Mouse (Mus musculus): ENCODE measurements around the gene Ak2. TPM values are rescaled to one million over a fixed set of nuclear protein-coding genes. Genes with fewer than 3 reads are reported as not detected.

Ak2 gene
- total RNA-seq, 2 experiments from 2014 or later, result 27.8 to 31.3 TPM

DNA sequence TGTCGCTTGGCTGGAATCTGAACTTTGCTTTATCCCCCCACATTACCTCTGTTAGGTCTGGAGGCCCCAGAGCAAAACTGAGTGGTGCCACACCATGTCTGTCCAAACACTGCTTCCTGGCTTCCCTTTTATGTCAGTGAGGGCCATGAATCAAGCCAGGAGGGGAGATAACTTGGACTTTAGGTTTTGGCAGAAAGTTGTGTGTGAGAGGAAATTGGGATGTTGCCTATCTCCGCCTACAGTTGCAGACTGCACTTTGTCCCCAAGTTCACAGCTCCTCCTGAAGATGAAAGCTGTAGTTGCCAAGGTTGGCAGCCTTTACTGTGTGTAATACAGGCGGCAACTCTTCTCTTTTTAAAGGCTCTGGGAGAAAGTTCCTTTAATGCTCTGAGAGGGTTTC, 9.0 kb downstream of the Ak2 start:
- TF ChIP-seq CTCF (IDR thresholded peaks at IDR 0.05), result no peak
- DNase-seq, result no peak
- H3K4me3 ChIP-seq, result no peak overlapping the region
- no peak overlapping the region for H3K27ac ChIP-seq
- intact Hi-C loops (cut with DNase I), result no loop called here

DNA sequence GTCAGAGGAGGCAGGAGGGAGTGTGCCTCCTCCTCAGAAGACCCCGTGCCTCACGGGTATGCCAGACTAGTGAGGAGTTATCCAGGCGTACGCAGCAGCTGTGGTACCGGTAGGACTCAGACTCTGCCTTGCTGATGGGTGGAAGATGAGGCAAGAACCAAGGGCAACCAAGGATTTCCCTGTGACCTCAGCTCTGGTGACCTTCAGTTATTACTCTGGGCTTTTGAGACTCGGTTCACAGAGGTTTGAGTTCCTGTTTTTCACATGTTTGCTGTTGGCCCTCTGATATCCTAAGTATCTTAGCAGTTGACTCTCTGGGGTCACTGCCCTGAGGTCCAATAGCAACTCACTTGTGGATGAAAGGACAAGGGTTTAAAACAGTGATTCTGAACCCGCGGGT, 12.0 kb downstream of the Ak2 start:
- H3K27ac ChIP-seq, result no peak overlapping the region
- intact Hi-C loops (cut with DNase I), result no loop called here
- DNase-seq, result no peak
- TF ChIP-seq CTCF (IDR thresholded peaks at IDR 0.05), result no peak
- H3K4me3 ChIP-seq, result no peak overlapping the region

GRCm38 (mm10) chr4:129008006-129008519, 16.3 kb downstream of the Ak2 start:
- TF ChIP-seq CTCF (IDR thresholded peaks at IDR 0.05), result no peak
- intact Hi-C loops (cut with DNase I), result no loop called here
- no peak overlapping the region for H3K27ac ChIP-seq

GRCm38 (mm10) chr4:129008672-129009071, 16.9 kb downstream of the Ak2 start:
- 0 out of 2 replicates have a peak overlapping the region, but pooled peaks have one; percentile 70 for H3K27ac ChIP-seq
- no peak for TF ChIP-seq CTCF (IDR thresholded peaks at IDR 0.05)
- intact Hi-C loops (cut with DNase I), result no loop called here
- no peak for DNase-seq
- H3K4me3 ChIP-seq, result no peak overlapping the region

More at GRCm38 (mm10) chr4:129008006-129008519, 16.3 kb downstream of the Ak2 start:
- H3K4me3 ChIP-seq, result no peak overlapping the region
- no peak for DNase-seq

DNA sequence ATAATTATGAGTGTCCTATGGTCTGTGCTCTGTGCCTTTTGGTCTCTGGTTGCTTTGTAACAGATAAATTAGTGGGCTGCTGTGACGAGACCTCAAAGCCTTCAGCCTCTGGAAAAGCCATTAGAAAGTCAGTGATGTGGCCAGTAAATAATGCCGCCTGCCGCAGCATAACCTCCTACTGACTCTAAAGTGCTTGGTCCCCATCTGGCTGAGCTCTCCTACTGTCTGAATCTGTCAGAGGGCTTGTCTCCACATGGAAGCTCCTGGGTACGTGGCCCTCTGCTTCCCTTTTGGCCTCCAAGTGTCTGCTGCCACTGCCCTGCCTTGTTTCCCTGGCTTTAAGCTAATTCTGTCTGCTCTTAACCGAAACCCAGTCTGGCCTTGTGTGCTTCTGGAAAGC, 17.8 kb downstream of the Ak2 start:
- intact Hi-C loops (cut with DNase I), result no loop called here
- Histone ChIP-seq H3K27ac (peak overlapping the region; percentile 70), H3K4me3 (no peak overlapping the region)
- TF ChIP-seq CTCF (IDR thresholded peaks at IDR 0.05), result no peak
- no peak for DNase-seq

- H3K27ac ChIP-seq, result peak overlapping the region; percentile 48
- TF ChIP-seq CTCF (IDR thresholded peaks at IDR 0.05), result no peak
- intact Hi-C loops (cut with DNase I), result no loop called here
Measured at GRCm38 (mm10) chr4:129011604-129012121, 19.9 kb downstream of the Ak2 start.

GRCm38 (mm10) chr4:129013151-129013864, 21.6 kb downstream of the Ak2 start:
- no peak for DNase-seq
- intact Hi-C loops (cut with DNase I), result no loop called here
- no peak overlapping the region for H3K4me3 ChIP-seq
- H3K27ac ChIP-seq, result no peak overlapping the region
- no peak for TF ChIP-seq CTCF (IDR thresholded peaks at IDR 0.05)

More at GRCm38 (mm10) chr4:129011604-129012121, 19.9 kb downstream of the Ak2 start:
- no peak overlapping the region for H3K4me3 ChIP-seq
- peak; percentile 66 for DNase-seq

DNA sequence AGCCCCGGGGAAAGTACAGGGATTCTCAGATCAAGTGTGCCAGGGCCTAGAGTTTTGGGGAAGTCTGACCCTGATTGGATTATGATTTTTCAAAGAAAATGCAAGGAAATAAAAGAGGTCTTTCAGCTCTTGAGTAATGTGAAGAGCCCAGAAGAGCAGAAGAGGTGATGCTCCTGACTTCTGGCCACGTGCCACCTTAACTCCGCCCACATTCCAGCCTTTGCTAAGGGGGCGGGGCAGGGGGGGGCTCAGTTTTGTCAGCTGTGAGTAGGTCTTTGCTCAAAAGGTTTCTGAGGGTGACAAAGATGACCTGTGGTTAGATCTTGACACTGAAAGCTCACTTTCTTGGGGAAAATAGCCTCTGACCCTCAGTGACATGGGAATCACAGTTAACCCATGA, 24.6 kb downstream of the Ak2 start:
- intact Hi-C loops (cut with DNase I), result no loop called here
- no peak for DNase-seq
- no peak for TF ChIP-seq CTCF (IDR thresholded peaks at IDR 0.05)
- Histone ChIP-seq H3K27ac (no peak overlapping the region), H3K4me3 (no peak overlapping the region)

DNA sequence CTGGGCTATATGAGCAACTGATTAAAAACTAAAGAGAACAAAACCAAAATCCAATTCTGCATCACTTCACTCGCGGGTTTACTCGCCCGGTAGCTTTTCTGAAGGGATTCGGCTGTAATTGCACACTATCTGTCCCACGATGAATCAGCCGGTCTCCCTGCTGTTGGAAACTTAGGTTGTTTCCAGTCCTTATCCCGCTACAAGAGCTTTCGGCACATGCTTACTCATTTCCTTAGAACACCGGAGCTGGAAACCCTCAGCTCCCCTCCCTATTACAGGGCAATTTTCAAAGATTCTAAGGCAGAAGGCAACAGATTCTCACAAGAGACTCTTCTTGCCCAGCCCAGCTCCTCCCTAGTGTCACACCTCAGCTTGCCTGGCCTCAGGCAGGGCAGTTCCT, 25.4 kb downstream of the Ak2 start:
- TF ChIP-seq CTCF (IDR thresholded peaks at IDR 0.05), result no peak
- Histone ChIP-seq H3K4me3 (no peak overlapping the region), H3K27ac (no peak overlapping the region)
- intact Hi-C loops (cut with DNase I), result no loop called here
- no peak for DNase-seq

DNA sequence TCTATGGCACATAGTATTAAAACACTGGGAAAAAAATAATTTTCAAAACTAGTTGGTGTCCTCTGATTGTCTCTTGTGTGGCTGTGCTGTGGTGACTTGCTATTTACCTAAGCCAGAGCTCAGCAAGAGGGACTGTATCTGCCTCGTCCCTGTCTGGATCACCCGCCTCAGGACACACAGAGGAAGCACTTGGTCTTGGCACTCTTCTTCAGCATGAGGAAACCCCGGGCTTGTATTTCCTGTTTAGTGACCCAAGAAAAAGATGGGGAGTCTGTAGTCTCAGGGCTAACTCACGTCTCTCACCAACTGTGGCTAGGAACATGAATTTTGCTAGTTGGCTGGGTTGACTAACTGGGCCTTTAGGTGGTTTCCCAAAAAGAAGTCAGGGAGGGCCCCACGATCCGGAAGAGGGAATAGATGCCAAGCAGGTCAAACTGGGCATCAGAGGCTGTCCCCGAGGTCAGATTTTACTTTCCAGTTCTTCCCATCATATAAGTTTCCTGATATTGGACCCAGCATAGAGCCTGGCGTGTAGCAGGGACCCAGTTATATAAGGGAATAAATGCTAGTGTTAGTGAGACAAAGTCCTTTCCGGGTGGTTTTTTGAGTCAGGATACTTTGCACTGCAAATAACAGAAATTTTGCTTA, 27.2 kb downstream of the Ak2 start:
- H3K4me3 ChIP-seq, result no peak overlapping the region
- no peak overlapping the region for H3K27ac ChIP-seq
- intact Hi-C loops (cut with DNase I), result no loop called here
- no peak for TF ChIP-seq CTCF (IDR thresholded peaks at IDR 0.05)
- DNase-seq, result no peak

DNA sequence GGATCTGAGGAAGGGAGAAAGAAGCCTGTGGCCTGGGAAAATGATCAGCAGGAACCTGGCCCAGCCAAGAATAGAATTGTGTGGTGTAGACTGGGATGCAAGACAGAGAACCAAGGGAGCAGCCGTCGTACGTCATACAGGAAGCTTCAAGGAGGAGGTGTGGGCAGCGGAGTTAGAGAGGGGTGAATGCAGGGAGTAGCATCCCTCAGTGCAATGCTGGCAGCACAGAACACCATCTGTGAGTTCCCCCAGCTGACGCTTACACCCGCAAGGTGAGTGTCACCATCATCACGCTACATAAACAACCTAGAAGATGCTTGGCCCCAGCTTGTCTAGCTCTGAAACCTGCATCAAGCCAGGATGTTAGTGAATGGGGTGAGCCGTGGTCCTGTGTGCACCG, 28.0 kb downstream of the Ak2 start:
- Histone ChIP-seq H3K4me3 (no peak overlapping the region), H3K27ac (no peak overlapping the region)
- TF ChIP-seq CTCF (IDR thresholded peaks at IDR 0.05), result no peak
- intact Hi-C loops (cut with DNase I), result loop anchor here (5.0 kb wide), 1 partner anchor 38 kb away; the partner anchor contains the start of gene Rnf19b
- DNase-seq, result no peak

GRCm38 (mm10) chr4:129020454-129020853, 28.7 kb downstream of the Ak2 start:
- no peak overlapping the region for H3K4me3 ChIP-seq
- intact Hi-C loops (cut with DNase I), result loop anchor here (5.0 kb wide), 1 partner anchor 37 kb away; the partner anchor contains the start of gene Rnf19b
- peak; percentile 98 for DNase-seq
- no peak for TF ChIP-seq CTCF (IDR thresholded peaks at IDR 0.05)
- H3K27ac ChIP-seq, result peak overlapping the region; percentile 63

GRCm38 (mm10) chr4:129021426-129021825, 29.7 kb downstream of the Ak2 start:
- no peak for TF ChIP-seq CTCF (IDR thresholded peaks at IDR 0.05)
- no peak for DNase-seq
- intact Hi-C loops (cut with DNase I), result loop anchor here (5.0 kb wide), 1 partner anchor 36 kb away; the partner anchor contains the start of gene Rnf19b
- H3K4me3 ChIP-seq, result no peak overlapping the region
- H3K27ac ChIP-seq, result peak overlapping the region; percentile 63
